Mouse (Mus musculus) liver, postnatal 0 days (tissue): ENCODE data around the gene Bcl2l14.

Source experiments
- CTCF ChIP-seq: sonication (generic); IDR thresholded peaks from 2 replicates; pipeline ENCODE4 v1.5.1; 2016; ENCODE audit warnings: antibody characterized with exemption, low read depth
- EP300 ChIP-seq: IDR thresholded peaks from 2 replicates; pipeline ENCODE4 v1.6.1; 2016; ENCODE audit warnings: antibody characterized with exemption, low read depth, mild to moderate bottlenecking

DNA sequence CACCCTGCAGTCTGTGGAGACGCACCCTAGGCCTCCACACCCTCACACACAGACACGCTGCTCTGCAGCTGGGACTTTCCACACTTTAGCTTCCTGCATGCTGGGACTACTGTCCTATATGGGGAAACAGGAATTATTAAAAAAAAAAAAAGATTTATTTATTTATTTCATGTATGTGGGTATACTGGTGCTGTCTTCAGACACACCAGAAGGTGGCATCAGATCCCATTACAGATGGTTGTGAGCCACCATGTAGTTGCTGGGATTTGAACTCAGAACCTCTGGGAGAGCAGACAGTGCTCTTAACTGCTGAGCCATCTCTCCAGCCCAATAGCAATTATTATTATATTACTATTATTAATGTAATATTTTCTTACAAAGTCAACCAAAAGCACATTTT is 73.2 kb downstream of the Bcl2l14 start:
- no peak; the same call in 1 of the 2 replicates for TF ChIP-seq CTCF
- TF ChIP-seq EP300, result no peak
